Mouse (Mus musculus): Measurements from ENCODE around the gene Ccdc116. TPM values are rescaled to one million over a fixed set of nuclear protein-coding genes. Genes with fewer than 3 reads are reported as not detected.

Gene Ccdc116
- total and polyA plus RNA-seq, 3 experiments, result 4.4 to 9.7 (median 8.9) TPM

- Histone ChIP-seq H3K9me3 (replicated peaks; ENCODE audit: low read length) (no peaks in the 10 kb centered on the region), H3K4me3 (replicated peaks in 1 of 3; ENCODE audit: low read depth in 2 of 3, low read length in 2 of 3, poor library complexity in 1 of 3) (no peak overlapping the region), H3K27me3 (replicated peaks) (no peaks in the 10 kb centered on the region), H3K4me2 (ENCODE audit: insufficient read depth, low read depth, poor library complexity, severe bottlenecking) (no peak overlapping the region), H3K79me2 (replicated peaks; ENCODE audit: control insufficient read depth, extremely low read depth, insufficient read depth, poor library complexity, severe bottlenecking) (peaks cover 4% of the 10 kb centered on the region), H3K4me1 (ENCODE audit: control insufficient read depth in 1 of 2, insufficient read depth in 2 of 2) (peaks cover 7 to 24% of the 10 kb centered on the region in 2 experiments), H3K27ac (ENCODE audit: insufficient read depth, low read depth) (peak overlapping the region; percentile 2; the same call in 1 of the 2 replicates), H3K9ac (ENCODE audit: insufficient read depth, low read depth) (no peak overlapping the region), H3K36me3 (replicated peaks in 1 of 2; ENCODE audit: control insufficient read depth in 1 of 2, insufficient read depth in 1 of 2, low read length in 1 of 2) (peaks cover 44 to 58% of the 10 kb centered on the region in 2 experiments)
- dilution Hi-C loops (cut with MboI; ENCODE audit: extremely low pct_ligation_motif_present, extremely low pct_unique_long_range_greater_than_20kb, low sequenced_read_pairs) (no loop called here), in situ Hi-C loops (cut with MboI; ENCODE audit: low pct_ligation_motif_present, low pct_unique_long_range_greater_than_20kb, low sequenced_read_pairs) (no loop called here)
- no peak for DNase-seq (ENCODE audit: extremely low read depth)
- TF ChIP-seq ZNF384 (IDR thresholded peaks at IDR 0.05; ENCODE audit: low read depth, low read length) (no peak), USF1 (IDR thresholded peaks at IDR 0.05; ENCODE audit: low read depth, low read length) (no peak), USF2 (conservative IDR thresholded peaks at IDR 0.05; ENCODE audit: low read depth, low read length) (no peak), POLR2AphosphoS2 (IDR thresholded peaks at IDR 0.05; ENCODE audit: low read depth, low read length) (peak; percentile 74), POLR2A (IDR thresholded peaks at IDR 0.05; ENCODE audit: low read depth, low read length) (peak; percentile 35; the same call in 1 of the 2 replicates), NELFE (IDR thresholded peaks at IDR 0.05; ENCODE audit: low read depth, low read length) (no peak), EP300 (IDR thresholded peaks at IDR 0.05; ENCODE audit: low read length) (no peak), ZMIZ1 (IDR thresholded peaks at IDR 0.05; ENCODE audit: low read depth, low read length) (peak; percentile 1; the same call in 1 of the 2 replicates), BHLHE40 (IDR thresholded peaks at IDR 0.05; ENCODE audit: low read depth, low read length) (no peak)
Measured at GRCm38 (mm10) chr16:17150520-17151258, 3.7 kb upstream of the Ccdc116 start.

DNA sequence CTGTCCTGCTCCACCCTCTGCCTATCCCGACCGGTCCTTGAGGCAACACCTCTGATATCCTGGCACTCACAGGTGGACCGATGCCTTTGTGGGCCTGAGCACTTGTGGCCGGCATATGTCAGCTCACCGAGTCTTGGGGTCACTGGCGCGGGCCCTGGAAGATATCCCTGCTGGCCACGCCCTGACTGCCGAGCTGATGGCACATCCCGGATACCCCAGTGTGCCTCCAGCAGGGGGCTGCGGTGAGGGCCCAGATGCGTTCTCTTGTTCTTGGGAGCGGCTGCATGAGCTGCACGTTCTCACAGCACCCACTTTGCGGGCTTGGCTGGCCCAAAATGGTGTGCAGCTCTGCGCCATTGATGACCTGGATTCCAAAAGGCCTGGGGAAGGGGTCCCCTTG lies 1.1 kb upstream of the Ccdc116 start:
- DNase-seq (ENCODE audit: extremely low read depth), result peak; percentile 87
- peak overlapping the region; percentile 64 for H3K9ac ChIP-seq (ENCODE audit: insufficient read depth, low read depth)
- peaks cover 22 to 54% of the 10 kb centered on the region in 2 experiments for H3K36me3 ChIP-seq (replicated peaks in 1 of 2; ENCODE audit: control insufficient read depth in 1 of 2, insufficient read depth in 1 of 2, low read length in 1 of 2)
- peaks cover 7 to 40% of the 10 kb centered on the region in 2 experiments for H3K4me1 ChIP-seq (ENCODE audit: control insufficient read depth in 1 of 2, insufficient read depth in 2 of 2)
- in situ Hi-C loops (cut with MboI; ENCODE audit: low pct_ligation_motif_present, low pct_unique_long_range_greater_than_20kb, low sequenced_read_pairs), result no loop called here
- H3K9me3 ChIP-seq (replicated peaks; ENCODE audit: low read length), result no peaks in the 10 kb centered on the region
- peaks cover 4% of the 10 kb centered on the region; the same call in 1 of the 2 replicates for H3K79me2 ChIP-seq (replicated peaks; ENCODE audit: control insufficient read depth, extremely low read depth, insufficient read depth, poor library complexity, severe bottlenecking)
- no peaks in the 10 kb centered on the region for H3K27me3 ChIP-seq (replicated peaks)
- peak overlapping the region; percentile 91 for H3K4me2 ChIP-seq (ENCODE audit: insufficient read depth, low read depth, poor library complexity, severe bottlenecking)
- dilution Hi-C loops (cut with MboI; ENCODE audit: extremely low pct_ligation_motif_present, extremely low pct_unique_long_range_greater_than_20kb, low sequenced_read_pairs), result no loop called here
- H3K4me3 ChIP-seq (replicated peaks in 1 of 3; ENCODE audit: low read depth in 2 of 3, low read length in 2 of 3, poor library complexity in 1 of 3), result peak overlapping the region; percentile 73 to 83 (median 80)
- H3K27ac ChIP-seq (ENCODE audit: insufficient read depth, low read depth), result no peak overlapping the region
- peak; percentile 13 for TF ChIP-seq HCFC1 (IDR thresholded peaks at IDR 0.05; ENCODE audit: low read depth, low read length)
- peak; percentile 56; the same call in 1 of the 2 replicates for TF ChIP-seq ELF1 (IDR thresholded peaks at IDR 0.05; ENCODE audit: low read depth, low read length)
- no peak; the same call in 1 of the 2 replicates for TF ChIP-seq TCF12 (IDR thresholded peaks at IDR 0.05; ENCODE audit: low read depth, low read length)
- no peak for TF ChIP-seq E2F4 (IDR thresholded peaks at IDR 0.05; ENCODE audit: insufficient replicate concordance, low read depth, low read length)
- peak in 1 of 2 experiments; percentile 70; a peak in 2 of 4 replicates for TF ChIP-seq CTCF (conservative IDR thresholded peaks at IDR 0.05 in 1 of 2, IDR thresholded peaks at IDR 0.05 in 1 of 2; ENCODE audit: low read depth in 2 of 2, low read length in 2 of 2)
- no peak for TF ChIP-seq MAZ (IDR thresholded peaks at IDR 0.05; ENCODE audit: low read depth, low read length)
- TF ChIP-seq RAD21 (IDR thresholded peaks at IDR 0.05; ENCODE audit: low read depth, low read length), result no peak; the same call in none of the 2 replicates
- TF ChIP-seq ZC3H11A (IDR thresholded peaks at IDR 0.05; ENCODE audit: low read depth, low read length), result no peak
- no peak; the same call in 1 of the 2 replicates for TF ChIP-seq SIN3A (IDR thresholded peaks at IDR 0.05; ENCODE audit: low read length)
- peak; percentile 80 for TF ChIP-seq BHLHE40 (IDR thresholded peaks at IDR 0.05; ENCODE audit: low read depth, low read length)
- TF ChIP-seq MXI1 (IDR thresholded peaks at IDR 0.05; ENCODE audit: low read depth, low read length), result no peak
- TF ChIP-seq NRF1 (IDR thresholded peaks at IDR 0.05; ENCODE audit: low read depth, low read length), result no peak
- TF ChIP-seq ZMIZ1 (IDR thresholded peaks at IDR 0.05; ENCODE audit: low read depth, low read length), result no peak
- TF ChIP-seq TBP (conservative IDR thresholded peaks at IDR 0.05; ENCODE audit: low read depth, low read length), result no peak
- no peak for TF ChIP-seq JUND (conservative IDR thresholded peaks at IDR 0.05; ENCODE audit: low read depth, low read length)
- TF ChIP-seq MAX (IDR thresholded peaks at IDR 0.05; ENCODE audit: low read length), result no peak; the same call in 1 of the 2 replicates
- no peak for TF ChIP-seq ZKSCAN1 (IDR thresholded peaks at IDR 0.05; ENCODE audit: borderline replicate concordance, low read depth, low read length)
- TF ChIP-seq UBTF (IDR thresholded peaks at IDR 0.05; ENCODE audit: low read depth, low read length), result peak; percentile 64; the same call in 1 of the 2 replicates
- TF ChIP-seq ZNF384 (IDR thresholded peaks at IDR 0.05; ENCODE audit: low read depth, low read length), result no peak
- TF ChIP-seq KAT2A (IDR thresholded peaks at IDR 0.05; ENCODE audit: insufficient replicate concordance, low read length), result no peak
- TF ChIP-seq RCOR1 (conservative IDR thresholded peaks at IDR 0.05; ENCODE audit: low read depth, low read length), result no peak
- no peak for TF ChIP-seq ETS1 (conservative IDR thresholded peaks at IDR 0.05; ENCODE audit: low read depth, low read length)
- no peak for TF ChIP-seq JUN (IDR thresholded peaks at IDR 0.05; ENCODE audit: insufficient read depth, low read depth, low read length)
- peak; percentile 60 for TF ChIP-seq POLR2A (IDR thresholded peaks at IDR 0.05; ENCODE audit: low read depth, low read length)
- TF ChIP-seq USF1 (IDR thresholded peaks at IDR 0.05; ENCODE audit: low read depth, low read length), result no peak
- TF ChIP-seq IRF4 (IDR thresholded peaks at IDR 0.05; ENCODE audit: low read depth, low read length), result no peak; the same call in none of the 2 replicates
